Comparison of ENCODE assay signal across 28 mouse cellular contexts in the genomic region with DNA sequence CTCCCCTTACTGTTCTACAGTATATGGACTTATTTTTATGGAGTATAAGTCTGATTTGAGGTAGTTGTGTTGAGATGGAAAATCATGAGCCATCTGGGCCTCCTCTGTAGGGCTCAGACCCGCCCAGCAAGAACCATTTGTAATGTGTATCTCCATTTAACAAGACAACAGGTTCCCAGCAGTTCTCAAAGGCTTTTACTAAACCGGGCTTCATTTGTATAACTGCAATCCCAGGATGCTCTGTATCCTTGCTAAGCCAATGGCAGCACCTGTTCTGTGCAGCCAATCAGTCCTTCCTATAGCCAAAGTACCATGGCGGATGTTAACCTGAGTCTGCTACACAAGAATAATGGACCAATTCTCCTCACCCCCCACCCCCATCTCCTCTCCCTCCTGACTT. TPM values are rescaled to one million over a fixed set of nuclear protein-coding genes. Genes with fewer than 3 reads are reported as not detected.
DNase-seq lines count a peak whose midpoint lies in the region; TF ChIP-seq lines count a peak whose summit lies in the region.
"Had no signal": no experiment of that assay in that cellular context is flagged by ENCODE, and none has a peak within 500 bp of the region (broad histone marks: within the 10 kb centered on the region; RNA-seq: fewer than 3 reads in every experiment).

No protein-coding gene starts in this region.

- no peak for TF ChIP-seq CTCF in testis, adult 2 months (IDR thresholded peaks at IDR 0.05; ENCODE audit: control insufficient read depth, insufficient read depth, insufficient replicate concordance, low read depth, low read length)
- TF ChIP-seq CTCF in MEL (IDR thresholded peaks at IDR 0.05 in 2 of 3, conservative IDR thresholded peaks at IDR 0.05 in 1 of 3; ENCODE audit: control insufficient read depth in 1 of 3, insufficient read depth in 1 of 3, low read depth in 2 of 3, low read length in 3 of 3, poor library complexity in 1 of 3, severe bottlenecking in 1 of 3): no peak

- H3K27me3 ChIP-seq in testis, adult 2 months (ENCODE audit: control insufficient read depth, insufficient read depth, low read length): no peaks in the 10 kb centered on the region
- H3K27me3 ChIP-seq in MEL (ENCODE audit: control insufficient read depth in 1 of 2, insufficient read depth in 2 of 2, low read length in 2 of 2): no peaks in the 10 kb centered on the region
- H3K27me3 ChIP-seq: CH12.LX; embryonic facial prominence, embryonic 13.5 days; embryonic facial prominence, embryonic 15.5 days; forebrain, embryonic 12.5 days had no signal

- H3K79me2 ChIP-seq in MEL (ENCODE audit: control insufficient read depth, insufficient read depth, low read length, poor library complexity): no peaks in the 10 kb centered on the region

- H3K9me3 ChIP-seq in MEL (replicated peaks; ENCODE audit: insufficient read depth, low read length): no peaks in the 10 kb centered on the region
- H3K9me3 ChIP-seq: embryonic facial prominence, embryonic 13.5 days; embryonic facial prominence, embryonic 15.5 days; forebrain, embryonic 10.5 days; forebrain, embryonic 12.5 days; G1E had no signal

- no peak for TF ChIP-seq EP300 in MEL (IDR thresholded peaks at IDR 0.05; ENCODE audit: low read depth in 1 of 2, low read length in 2 of 2)

- no peak for DNase-seq in testis, postnatal 10 days (ENCODE audit: low spot score)
- DNase-seq in MEL (ENCODE audit: low read depth, low spot score) (no peak), ZHBTc4 (ENCODE audit: low read depth, low spot score) (peak; percentile 78)
- no peak for DNase-seq in right cerebral cortex, postnatal 4 days
- DNase-seq in layer of hippocampus, adult 11-12 months (ENCODE audit: low spot score): no peak
- DNase-seq: adrenal gland, adult 2 months; adrenal gland, postnatal 10 days; adrenal gland, postnatal 25 days; B cell, adult 2 months; cerebellum, adult 11 months; cerebellum, adult 18-20 months; cerebellum, adult 8-10 months; cerebellum, adult 9-11 months; cerebellum, postnatal 14 days; cerebellum, postnatal 36 days; embryo, embryonic 11 days had no signal

- H3K4me3 ChIP-seq in testis, adult 2 months (ENCODE audit: control insufficient read depth, low read depth, low read length): peak overlapping the region; percentile 96
- no peak overlapping the region for H3K4me3 ChIP-seq in MEL (ENCODE audit: control insufficient read depth in 1 of 2, insufficient read depth in 1 of 2, low read depth in 2 of 2, low read length in 2 of 2)
- H3K4me3 ChIP-seq: embryonic facial prominence, embryonic 13.5 days; embryonic facial prominence, embryonic 15.5 days; erythroblast, embryonic 14.5 days; forebrain, embryonic 10.5 days; forebrain, embryonic 12.5 days had no signal

- no peak overlapping the region for H3K9ac ChIP-seq in MEL (ENCODE audit: control insufficient read depth, low read depth, low read length, poor library complexity, severe bottlenecking)
- H3K9ac ChIP-seq: embryonic facial prominence, embryonic 13.5 days; embryonic facial prominence, embryonic 15.5 days; forebrain, embryonic 12.5 days had no signal

- peaks cover 11% of the 10 kb centered on the region for H3K4me1 ChIP-seq in testis, adult 2 months (ENCODE audit: control insufficient read depth, insufficient read depth, low read length)
- no peaks in the 10 kb centered on the region for H3K4me1 ChIP-seq in MEL (ENCODE audit: control insufficient read depth in 1 of 2, insufficient read depth in 2 of 2, low read length in 2 of 2)
- H3K4me1 ChIP-seq: embryonic facial prominence, embryonic 13.5 days; forebrain, embryonic 10.5 days; forebrain, embryonic 12.5 days had no signal

- peaks cover 2% of the 10 kb centered on the region for H3K36me3 ChIP-seq in testis, adult 2 months (ENCODE audit: control insufficient read depth, insufficient read depth, low read length)
- H3K36me3 ChIP-seq in MEL (ENCODE audit: control insufficient read depth in 1 of 2, insufficient read depth in 2 of 2, low read length in 2 of 2): no peaks in the 10 kb centered on the region

- TF ChIP-seq RAD21 in MEL (IDR thresholded peaks at IDR 0.05; ENCODE audit: low read depth, low read length): no peak

- H3K27ac ChIP-seq in testis, adult 2 months (ENCODE audit: control insufficient read depth, insufficient read depth, low read depth, low read length): no peak overlapping the region
- no peak overlapping the region for H3K27ac ChIP-seq in MEL (ENCODE audit: control insufficient read depth, low read depth, low read length)
- H3K27ac ChIP-seq: embryonic facial prominence, embryonic 13.5 days; embryonic facial prominence, embryonic 15.5 days; forebrain, embryonic 10.5 days; forebrain, embryonic 12.5 days had no signal

- no peak for TF ChIP-seq POLR2A in testis, adult 2 months (IDR thresholded peaks at IDR 0.05; ENCODE audit: control insufficient read depth, low read depth, low read length)
- TF ChIP-seq POLR2A in MEL (IDR thresholded peaks at IDR 0.05; ENCODE audit: control insufficient read depth in 1 of 2, insufficient read depth in 1 of 2, low read depth in 1 of 2, low read length in 2 of 2, poor library complexity in 1 of 2): 0 out of 4 replicates have a peak, but pooled peaks of 1 of the 2 experiments have one; percentile 39

TF ChIP-seq in MEL, 35 proteins besides CTCF, POLR2A, EP300 and RAD21:
- TF ChIP-seq USF2 (IDR thresholded peaks at IDR 0.05; ENCODE audit: borderline replicate concordance in 1 of 2, insufficient read depth in 1 of 2, low read depth in 1 of 2, low read length in 2 of 2) (no peak), POLR2AphosphoS5 (IDR thresholded peaks at IDR 0.05; ENCODE audit: borderline replicate concordance, low read depth, low read length) (0 out of 2 replicates have a peak, but pooled peaks have one; percentile 10), MYC (IDR thresholded peaks at IDR 0.05; ENCODE audit: low read depth, low read length) (no peak), CHD1 (IDR thresholded peaks at IDR 0.05; ENCODE audit: low read depth, low read length) (no peak), TAL1 (IDR thresholded peaks at IDR 0.05; ENCODE audit: low read length) (no peak)

RNA-seq across cellular contexts. Expression of a gene that starts 2.0 kb away (rescaled TPM):
- polyA plus RNA-seq in testis, adult 2 months (2012; rRNA removed): 766 and 866 TPM in 2 replicates
- 0.31 and 0.39 TPM in 2 replicates for total RNA-seq in MEL (2012; rRNA removed)
- polyA plus RNA-seq in MEL (2012; ENCODE audit: insufficient read depth in 1 of 2, insufficient read length in 2 of 2, low read depth in 1 of 2, low replicate concordance in 2 of 2, missing spikeins in 1 of 2): not detected
- polyA plus RNA-seq: CD4-positive, CD25-positive, alpha-beta regulatory T cell, adult 4 months; embryonic facial prominence, embryonic 11.5 days; embryonic facial prominence, embryonic 13.5 days; embryonic facial prominence, embryonic 15.5 days; erythroblast, embryonic 14.5 days; forebrain, embryonic 10.5 days; forebrain, embryonic 14.5 days; forebrain, embryonic 16.5 days had no signal

RNA-seq across cellular contexts. Expression of a gene that starts 23.5 kb away (rescaled TPM):
- polyA plus RNA-seq in testis, adult 2 months (2012; rRNA removed): 12.1 and 13.4 TPM in 2 replicates
- total RNA-seq in MEL (2012; rRNA removed): 27.0 and 28.2 TPM in 2 replicates
- 10 to 100 TPM in 1 of 2 experiments, not detected in 1; 49.2 TPM for polyA plus RNA-seq in MEL (2012; ENCODE audit: insufficient read depth in 1 of 2, insufficient read length in 2 of 2, low read depth in 1 of 2, low replicate concordance in 2 of 2, missing spikeins in 1 of 2)

Comparison
In these comparisons a context has a peak if more than half of its experiments do, and no peak if none do; other contexts are left out.
1. RNA of a gene that starts 2.0 kb away (polyA plus RNA-seq): 766 to 866 TPM in testis, adult 2 months; not detected in MEL; every median in the first group is over 100 times any median in the second.